Mouse (Mus musculus) myocyte (in vitro differentiated cells): ENCODE results near the gene Spi1. TPM values are rescaled to one million over a fixed set of nuclear protein-coding genes. Genes with fewer than 3 reads are reported as not detected.

Experiments used
- H3K27me3 ChIP-seq: one replicate; pipeline ENCODE4 v1.6.1; 2011; ENCODE audit not compliant: control insufficient read depth, insufficient read depth, insufficient read length
- H3K36me3 ChIP-seq: one replicate; pipeline ENCODE4 v1.6.1; 2011; ENCODE audit not compliant: control insufficient read depth, insufficient read depth
- H3K4me2 ChIP-seq: one replicate; pipeline ENCODE4 v1.6.1; 2011; ENCODE audit warnings: low read depth, control low read depth
- H3K4me3 ChIP-seq: one replicate; pipeline ENCODE4 v1.5.1; 2011; ENCODE audit warnings: mild to moderate bottlenecking, control low read depth, moderate library complexity
- H3K79me2 ChIP-seq: one replicate; pipeline ENCODE4 v1.6.1; 2011; ENCODE audit not compliant: control insufficient read depth, insufficient read depth
- H3ac ChIP-seq: one replicate; pipeline ENCODE4 v1.6.1; 2011; ENCODE audit not compliant: control insufficient read depth, insufficient read length
- CEBPB ChIP-seq: IDR thresholded peaks from 2 replicates; pipeline ENCODE4 v1.6.1; 2011; ENCODE audit warnings: mild to moderate bottlenecking, moderate library complexity; ENCODE audit not compliant: poor library complexity, insufficient read depth, severe bottlenecking
- E2F4 ChIP-seq: IDR thresholded peaks from one replicate; pipeline ENCODE4 v1.6.1; 2011; ENCODE audit warnings: mild to moderate bottlenecking, control low read depth, moderate library complexity; ENCODE audit not compliant: insufficient read depth
- MAX ChIP-seq: IDR thresholded peaks from one replicate; pipeline ENCODE4 v1.6.1; 2011; ENCODE audit warnings: low read depth, mild to moderate bottlenecking, control low read depth
- MYOD1 ChIP-seq, 3 experiments: IDR thresholded peaks; one replicate each; pipeline ENCODE4 v1.6.1; 2011; ENCODE audit warnings: control low read depth in 2 of 3, low read depth in 2 of 3, mild to moderate bottlenecking in 2 of 3, moderate library complexity in 1 of 3; ENCODE audit not compliant: insufficient read length in 2 of 3, control insufficient read depth in 1 of 3
- MYOG ChIP-seq, 3 experiments: IDR thresholded peaks; one replicate each; pipeline ENCODE4 v1.6.1; 2011; ENCODE audit warnings: control low read depth in 2 of 3, low read depth in 2 of 3, mild to moderate bottlenecking in 2 of 3; ENCODE audit not compliant: insufficient read length in 2 of 3, control insufficient read depth in 1 of 3, insufficient read depth in 1 of 3
- POLR2A ChIP-seq: IDR thresholded peaks from one replicate; pipeline ENCODE4 v1.6.1; 2011; ENCODE audit warnings: low read depth, mild to moderate bottlenecking, control low read depth, moderate library complexity; ENCODE audit not compliant: insufficient read length
- POLR2AphosphoS2 ChIP-seq: IDR thresholded peaks from one replicate; pipeline ENCODE4 v1.6.1; 2011; ENCODE audit warnings: low read depth, control low read depth; ENCODE audit not compliant: insufficient read length
- REST ChIP-seq: IDR thresholded peaks from one replicate; pipeline ENCODE4 v1.6.1; 2011; ENCODE audit warnings: mild to moderate bottlenecking, control low read depth, moderate library complexity; ENCODE audit not compliant: insufficient read depth, insufficient read length
- SRF ChIP-seq: IDR thresholded peaks from one replicate; pipeline ENCODE4 v1.6.1; 2011; ENCODE audit warnings: low read depth; ENCODE audit not compliant: control insufficient read depth, insufficient read length
- TCF12 ChIP-seq: IDR thresholded peaks from one replicate; pipeline ENCODE4 v1.6.1; 2011; ENCODE audit warnings: mild to moderate bottlenecking, control low read depth; ENCODE audit not compliant: poor library complexity, insufficient read depth, severe bottlenecking
- TCF3 ChIP-seq: IDR thresholded peaks from one replicate; pipeline ENCODE4 v1.6.1; 2011; ENCODE audit warnings: low read depth, control low read depth; ENCODE audit not compliant: insufficient read length
- USF1 ChIP-seq: IDR thresholded peaks from one replicate; pipeline ENCODE4 v1.6.1; 2011; ENCODE audit warnings: low read depth, mild to moderate bottlenecking, control low read depth, moderate library complexity
- polyA plus RNA-seq: library from polyadenylated mRNA; unstranded; fragments of >200 nt; fragmentation: generic; extraction: Trizol; gene quantifications from one replicate; pipeline ENCODE4 v1.2.1, GENCODE M21; 2012; ENCODE audit warnings: missing spikeins

The Spi1 gene
- polyA plus RNA-seq, 1 experiment = 0.04 TPM

GRCm38 (mm10) chr2:91117585-91118275, 35.5 kb downstream of the Spi1 start, which contains the start of gene Mybpc3:
Mybpc3 (plus strand) TSS chr2:91118144.
- Histone ChIP-seq H3K4me2 (no peak within 1 kb of the TSS), H3K27me3 (peaks cover 45% of the 10 kb centered on the region), H3K4me3 (no peak within 1 kb of the TSS), H3ac (no peak within 1 kb of the TSS), H3K36me3 (no peaks in the 10 kb centered on the region), H3K79me2 (no peaks in the 10 kb centered on the region)
- TF ChIP-seq POLR2AphosphoS2 (no peak), MAX (no peak), USF1 (no peak), MYOG (IDR thresholded peaks at IDR 0.05; ENCODE audit: control insufficient read depth in 1 of 3, insufficient read depth in 1 of 3, insufficient read length in 2 of 3, low read depth in 2 of 3) (no peak), TCF12 (no peak), SRF (no peak)

GRCm38 (mm10) chr2:91118647-91119046, 36.5 kb downstream of the Spi1 start:
- no peaks in the 10 kb centered on the region for H3K36me3 ChIP-seq
- H3K4me3 ChIP-seq = no peak overlapping the region
- H3K79me2 ChIP-seq = no peaks in the 10 kb centered on the region
- no peak for TF ChIP-seq E2F4
- TF ChIP-seq TCF12 = no peak
- no peak for TF ChIP-seq USF1
- TF ChIP-seq REST = no peak
- no peak for TF ChIP-seq MYOD1 (IDR thresholded peaks at IDR 0.05; ENCODE audit: control insufficient read depth in 1 of 3, insufficient read length in 2 of 3, low read depth in 2 of 3)
- no peak for TF ChIP-seq MAX
- TF ChIP-seq POLR2A = no peak
- TF ChIP-seq SRF = no peak
- no peak for TF ChIP-seq POLR2AphosphoS2
- TF ChIP-seq TCF3 = no peak
- no peak for TF ChIP-seq CEBPB
- no peak overlapping the region for H3ac ChIP-seq
- peaks cover 54% of the 10 kb centered on the region for H3K27me3 ChIP-seq
- H3K4me2 ChIP-seq = no peak overlapping the region

GRCm38 (mm10) chr2:91119061-91119460, 36.9 kb downstream of the Spi1 start:
- Histone ChIP-seq H3K4me3 (no peak overlapping the region), H3ac (no peak overlapping the region), H3K27me3 (peaks cover 56% of the 10 kb centered on the region), H3K4me2 (no peak overlapping the region), H3K79me2 (no peaks in the 10 kb centered on the region), H3K36me3 (no peaks in the 10 kb centered on the region)
- no peak for TF ChIP-seq USF1
- no peak for TF ChIP-seq TCF3
- no peak for TF ChIP-seq SRF
- TF ChIP-seq REST = no peak
- no peak for TF ChIP-seq MYOD1 (IDR thresholded peaks at IDR 0.05; ENCODE audit: control insufficient read depth in 1 of 3, insufficient read length in 2 of 3, low read depth in 2 of 3)
- TF ChIP-seq POLR2A = no peak
- TF ChIP-seq TCF12 = no peak
- TF ChIP-seq MAX = no peak
- TF ChIP-seq CEBPB = no peak
- TF ChIP-seq MYOG (IDR thresholded peaks at IDR 0.05; ENCODE audit: control insufficient read depth in 1 of 3, insufficient read depth in 1 of 3, insufficient read length in 2 of 3, low read depth in 2 of 3) = no peak

- Histone ChIP-seq H3K27me3 (peaks cover 61% of the 10 kb centered on the region), H3K36me3 (no peaks in the 10 kb centered on the region), H3ac (no peak overlapping the region), H3K79me2 (no peaks in the 10 kb centered on the region), H3K4me3 (no peak overlapping the region), H3K4me2 (no peak overlapping the region)
- TF ChIP-seq POLR2A (no peak), USF1 (no peak), TCF12 (no peak), CEBPB (no peak), MYOD1 (IDR thresholded peaks at IDR 0.05; ENCODE audit: control insufficient read depth in 1 of 3, insufficient read length in 2 of 3, low read depth in 2 of 3) (no peak), MAX (no peak), POLR2AphosphoS2 (no peak), REST (no peak), TCF3 (no peak), SRF (no peak), E2F4 (no peak), MYOG (IDR thresholded peaks at IDR 0.05; ENCODE audit: control insufficient read depth in 1 of 3, insufficient read depth in 1 of 3, insufficient read length in 2 of 3, low read depth in 2 of 3) (no peak)
These were observed 37.4 kb downstream of the Spi1 start for GRCm38 (mm10) chr2:91119551-91119950.

GRCm38 (mm10) chr2:91120261-91120671, 38.1 kb downstream of the Spi1 start:
- Histone ChIP-seq H3K36me3 (no peaks in the 10 kb centered on the region), H3K4me3 (no peak overlapping the region), H3K4me2 (no peak overlapping the region), H3K27me3 (peaks cover 68% of the 10 kb centered on the region), H3ac (no peak overlapping the region), H3K79me2 (no peaks in the 10 kb centered on the region)
- TF ChIP-seq TCF3 (no peak), MYOG (IDR thresholded peaks at IDR 0.05; ENCODE audit: control insufficient read depth in 1 of 3, insufficient read depth in 1 of 3, insufficient read length in 2 of 3, low read depth in 2 of 3) (no peak), MYOD1 (IDR thresholded peaks at IDR 0.05; ENCODE audit: control insufficient read depth in 1 of 3, insufficient read length in 2 of 3, low read depth in 2 of 3) (no peak), SRF (no peak), E2F4 (no peak), USF1 (no peak), POLR2AphosphoS2 (no peak), CEBPB (no peak), REST (no peak)
